Mouse (Mus musculus) megakaryocyte, embryonic 14.5 days (primary cell): ENCODE measurements at regions not wholly inside any gene's neighbourhood (a gene's known extent, or its start where the extent isn't known, plus 50 kb on each side); places are given as distances from the start of the nearest gene placed in this dataset.

Source experiments
- FLI1 ChIP-seq: IDR thresholded peaks from 2 replicates; pipeline ENCODE4 v1.6.1; 2012; ENCODE audit warnings: low read length, inconsistent platforms, mixed read lengths
- GATA1 ChIP-seq: IDR thresholded peaks from 3 replicates; pipeline ENCODE4 v1.6.1; 2012; ENCODE audit warnings: mixed read lengths, low read length, inconsistent platforms, borderline replicate concordance

DNA sequence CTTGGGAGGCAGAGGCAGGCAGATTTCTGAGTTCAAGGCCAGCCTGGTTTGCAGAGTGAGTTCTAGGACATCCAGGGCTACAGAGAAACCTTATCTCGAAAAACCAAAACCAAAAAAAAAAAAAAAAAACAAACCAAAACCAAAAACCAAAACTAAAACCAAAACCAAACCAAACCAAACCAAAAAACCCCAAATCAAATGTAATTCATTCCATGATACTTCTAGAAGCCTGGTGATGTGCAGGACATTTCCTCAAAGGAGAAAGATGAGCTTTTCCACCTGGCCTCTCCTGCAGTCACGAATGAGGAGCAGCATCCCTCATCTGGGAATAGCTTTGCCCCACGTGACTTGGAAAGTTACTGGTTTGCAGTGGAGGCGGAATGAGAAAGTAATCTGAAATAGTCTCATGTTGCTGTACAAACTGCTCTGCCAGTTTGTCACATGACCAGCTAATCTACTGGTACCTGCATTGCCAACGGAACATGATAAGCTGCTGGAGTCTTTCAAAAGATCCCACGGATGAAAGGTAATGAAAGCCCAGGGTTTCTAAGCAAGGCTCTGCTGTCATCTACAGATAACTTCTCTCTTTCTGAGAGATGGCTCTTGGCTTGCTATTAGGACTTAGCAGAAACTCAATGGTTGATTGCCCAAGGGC, 127.8 kb upstream of the Max start:
- TF ChIP-seq FLI1, result no peak
- TF ChIP-seq GATA1, result no peak
